Mouse (Mus musculus) mouse embryonic stem cell (cell line): ENCODE measurements around the gene Arhgap6.

Experiments
- in situ Hi-C, 2 experiments: fragments of 300-500 bp; cut with MboI; formaldehyde crosslinking; loops; 1 replicate in 1 of 2; 3 replicates in 1 of 2; pipeline ENCODE4 v1.14.3; 2019 to 2020; ENCODE audit warnings: low sequenced_read_pairs in 2 of 2, low pct_unique_long_range_greater_than_20kb in 1 of 2, mixed read lengths in 1 of 2; ENCODE audit not compliant: unreplicated experiment in 1 of 2

Gene Arhgap6

DNA sequence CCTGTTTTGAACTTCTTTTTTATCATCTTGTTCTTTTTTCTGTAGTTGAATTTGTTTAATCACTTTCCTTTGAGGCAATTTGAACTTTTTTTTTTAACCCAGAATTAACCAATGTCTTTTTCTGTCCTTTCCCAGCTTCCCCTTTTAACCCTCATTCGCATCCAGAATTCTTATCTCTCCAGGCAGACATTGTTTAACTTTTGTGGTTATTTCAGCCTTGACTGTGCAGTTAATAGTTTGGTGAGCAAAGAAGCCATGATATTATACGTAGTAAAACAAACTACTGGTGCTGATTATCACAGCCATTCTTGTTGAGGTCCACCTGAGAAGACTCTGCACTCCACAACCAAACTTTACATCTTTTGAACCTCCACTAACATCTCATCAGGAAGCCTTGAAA lies 299.7 kb downstream of the Arhgap6 start:
- in situ Hi-C loops = no loop called here

DNA sequence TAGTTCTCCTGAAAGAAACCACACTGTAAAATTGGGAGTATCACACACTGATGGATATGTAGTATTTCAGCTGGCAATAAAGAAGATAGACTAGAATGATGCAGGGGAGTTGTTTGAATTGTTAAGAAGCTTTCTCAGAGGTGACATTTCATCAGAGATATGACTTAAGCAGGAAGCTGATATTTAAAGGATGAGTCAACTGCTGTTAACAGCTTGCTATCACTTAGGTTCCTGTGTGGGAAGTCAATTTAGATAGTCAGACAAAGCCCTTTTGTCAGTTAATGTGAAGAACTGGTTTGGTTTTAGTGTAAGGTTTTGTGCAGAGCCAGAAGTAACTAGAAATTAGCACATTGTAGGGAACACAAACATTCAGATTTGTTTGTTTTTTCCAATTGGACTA lies 300.7 kb downstream of the Arhgap6 start:
- in situ Hi-C loops = no loop called here

DNA sequence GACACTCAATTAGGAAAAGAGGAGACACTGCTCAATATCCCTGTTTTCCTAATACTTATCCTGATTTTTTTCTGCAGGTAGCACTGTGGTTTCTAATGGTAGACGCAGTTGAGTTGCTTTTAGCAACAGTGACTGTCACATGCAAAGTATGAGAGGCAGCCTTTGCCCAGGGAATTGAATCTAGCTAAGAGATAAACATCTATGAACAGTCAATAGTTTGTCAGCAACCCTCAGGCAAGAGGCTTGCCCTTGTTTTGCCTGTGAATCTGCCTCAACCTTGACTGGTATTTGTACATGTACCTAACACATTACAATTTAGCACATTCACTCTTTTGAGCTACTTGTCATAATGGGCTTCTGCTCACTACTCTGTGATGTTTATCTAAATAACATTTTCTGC lies 307.8 kb downstream of the Arhgap6 start:
- in situ Hi-C loops = no loop called here

DNA sequence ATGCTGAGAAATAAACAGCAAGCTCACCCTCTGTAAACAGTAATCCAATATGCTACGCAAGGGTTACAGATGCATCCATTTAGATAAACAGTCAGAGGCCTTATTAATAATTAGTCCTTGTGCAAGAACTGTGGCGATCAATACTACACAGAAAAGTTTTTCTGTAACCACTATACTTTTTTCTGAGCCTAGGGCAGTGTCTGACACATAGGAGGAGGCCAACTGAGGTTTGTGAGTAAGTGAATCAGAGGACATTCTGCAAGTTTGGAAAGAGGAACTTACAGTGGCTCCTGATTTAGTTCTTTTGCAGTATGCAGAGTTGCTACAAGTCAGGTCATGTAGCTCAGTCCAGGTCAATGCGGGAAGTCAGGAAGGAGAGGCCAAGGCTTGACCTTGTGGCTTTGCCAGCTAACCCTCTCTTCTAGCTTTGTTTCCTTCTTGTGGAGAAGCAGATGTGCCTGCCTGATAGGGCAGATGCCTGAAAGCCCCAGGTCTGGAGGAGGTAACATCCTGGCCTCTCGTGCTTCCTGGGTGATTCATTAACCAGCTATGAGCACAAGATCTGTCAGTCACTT lies 311.2 kb downstream of the Arhgap6 start:
- in situ Hi-C loops = no loop called here

DNA sequence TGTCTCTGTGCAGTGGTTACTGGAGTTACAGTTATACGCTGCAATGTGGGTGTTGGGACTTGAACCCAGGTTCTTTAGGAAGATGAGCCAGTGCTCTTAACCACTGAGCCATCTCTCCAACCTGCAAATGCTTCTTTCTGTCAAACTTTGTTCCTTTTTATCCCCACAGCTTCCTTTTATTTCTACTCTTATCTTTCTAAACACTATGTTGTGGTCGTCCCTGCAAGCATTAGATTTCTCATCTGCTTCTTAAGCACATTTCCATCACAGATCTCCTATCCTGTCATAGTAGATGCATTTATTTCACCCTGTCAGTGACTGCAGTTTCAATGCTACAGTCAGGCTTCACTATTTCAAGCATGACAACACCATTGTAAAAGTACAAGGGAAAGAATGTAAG lies 312.5 kb downstream of the Arhgap6 start:
- in situ Hi-C loops = no loop called here

DNA sequence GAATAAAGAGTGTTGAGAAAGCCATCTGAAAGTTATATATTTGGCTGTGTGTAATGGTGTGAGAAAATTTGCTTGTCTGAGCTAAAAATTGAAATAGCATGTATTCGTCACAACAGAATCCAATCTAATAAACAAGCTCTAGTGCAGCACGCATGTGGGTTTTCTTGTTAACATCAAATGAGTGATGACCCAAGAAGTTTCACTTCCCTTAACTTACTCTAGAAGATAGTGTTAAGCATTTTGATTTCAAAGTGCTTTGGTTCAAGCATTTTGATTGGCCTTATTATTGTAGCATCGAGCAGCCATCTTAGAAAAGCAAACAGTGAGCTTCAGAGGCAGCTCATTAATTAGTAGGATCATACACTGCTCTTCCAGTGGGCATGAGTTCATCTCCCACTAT lies 315.1 kb downstream of the Arhgap6 start:
- in situ Hi-C loops = no loop called here

DNA sequence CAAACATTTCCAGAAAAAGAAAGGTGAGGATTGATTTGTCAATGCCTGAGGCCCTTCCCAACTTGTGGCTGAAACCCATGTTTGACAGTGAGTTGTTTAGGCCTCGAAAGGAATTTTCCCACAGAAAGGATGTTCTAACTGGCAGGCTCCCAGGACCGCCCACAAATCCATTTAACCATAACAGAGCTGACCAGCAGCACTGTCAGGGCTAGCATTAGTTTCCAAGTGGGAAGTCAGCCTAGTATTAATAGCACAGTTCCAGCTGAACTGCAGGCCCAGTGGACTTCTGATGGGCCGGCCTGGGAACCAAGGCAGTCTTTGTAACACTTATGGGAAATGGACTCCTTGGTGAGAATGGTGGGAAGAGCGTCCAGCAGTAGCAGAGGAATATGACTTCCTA lies 317.8 kb downstream of the Arhgap6 start:
- in situ Hi-C loops = no loop called here

DNA sequence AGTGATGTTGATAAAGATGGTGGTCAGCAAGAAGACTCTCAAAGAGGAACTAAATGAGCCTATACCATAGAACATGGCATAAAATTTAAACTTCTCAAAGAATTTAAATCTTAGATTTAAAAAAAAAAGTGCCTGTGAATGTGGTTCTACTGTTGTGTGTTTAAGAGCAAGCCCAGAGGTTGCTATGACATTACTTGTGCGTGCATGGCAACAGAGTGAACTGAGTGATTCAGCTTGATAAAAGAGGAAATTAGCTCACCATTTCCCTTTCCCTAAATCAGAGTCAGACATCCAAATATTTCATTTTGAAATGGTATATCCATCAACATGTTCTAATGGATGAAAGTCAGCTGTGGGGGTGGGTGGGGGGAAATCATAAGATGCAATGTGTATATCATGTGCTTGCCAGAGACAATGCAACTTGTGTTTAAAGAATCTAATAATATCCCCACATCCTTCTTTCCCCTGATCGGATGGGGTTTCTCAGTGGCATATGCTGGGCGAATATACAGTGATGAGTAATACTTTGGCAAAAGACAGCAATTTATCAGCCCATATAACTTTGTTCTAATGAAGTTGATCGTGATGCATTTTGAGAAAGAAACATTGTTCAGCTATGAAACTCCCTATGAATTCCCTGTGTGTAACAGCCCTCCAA lies 328.3 kb downstream of the Arhgap6 start:
- in situ Hi-C loops = no loop called here

DNA sequence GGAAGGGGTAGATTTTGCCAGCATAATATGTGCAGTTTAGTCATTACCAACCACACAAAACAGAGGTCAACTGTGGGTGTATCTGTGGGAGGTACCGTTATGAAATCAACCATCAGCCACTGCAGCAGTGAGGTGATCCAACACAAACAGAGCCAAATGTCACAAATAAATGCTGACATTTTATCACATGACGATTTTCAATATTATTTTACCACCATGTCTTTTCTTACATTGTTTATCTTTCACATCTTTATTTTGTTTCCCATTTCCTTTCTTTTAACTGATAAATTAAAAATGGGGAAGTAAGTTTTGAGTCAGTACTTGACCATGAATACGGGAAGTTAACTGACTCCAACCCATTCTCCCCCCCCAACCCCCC lies 328.9 kb downstream of the Arhgap6 start:
- in situ Hi-C loops = no loop called here

DNA sequence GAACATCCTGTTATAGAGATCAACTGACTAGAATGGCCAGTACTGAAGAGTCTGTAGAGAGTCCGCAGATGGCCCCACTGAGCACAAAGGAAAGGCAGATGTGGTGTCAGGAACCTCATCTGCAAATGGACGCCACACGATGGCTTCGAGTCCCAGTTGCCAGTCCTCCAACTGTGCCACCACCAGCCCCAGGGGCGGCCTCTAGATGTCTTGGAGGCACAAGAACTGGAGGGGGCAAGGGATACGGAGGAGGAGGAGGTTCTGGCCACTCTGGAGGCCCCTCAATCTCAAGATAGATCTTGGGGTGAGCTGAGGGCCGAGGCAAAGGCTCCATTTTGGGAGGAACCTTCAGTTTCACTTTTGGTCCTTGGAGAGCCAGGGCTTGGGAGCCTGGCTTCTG lies 344.9 kb downstream of the Arhgap6 start:
- in situ Hi-C loops = no loop called here

DNA sequence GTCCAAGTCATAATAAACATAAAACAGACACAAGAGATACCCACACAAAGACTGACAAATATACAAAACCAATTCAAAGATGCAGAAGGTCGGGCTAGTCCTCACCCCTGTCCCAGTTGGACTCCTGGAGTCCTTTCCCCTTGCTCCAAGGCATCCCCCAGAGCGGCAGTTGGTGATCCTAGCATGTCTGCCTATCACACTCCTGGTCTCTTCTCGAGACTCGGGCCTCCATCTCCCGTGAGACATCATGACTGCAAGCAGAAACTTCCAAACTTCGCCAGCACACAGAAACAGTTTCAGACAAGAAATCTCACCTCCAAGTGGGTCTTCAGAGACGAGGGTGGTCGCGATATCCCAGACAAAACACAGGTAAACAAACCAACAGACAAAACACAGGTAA lies 345.6 kb downstream of the Arhgap6 start:
- in situ Hi-C loops = no loop called here

DNA sequence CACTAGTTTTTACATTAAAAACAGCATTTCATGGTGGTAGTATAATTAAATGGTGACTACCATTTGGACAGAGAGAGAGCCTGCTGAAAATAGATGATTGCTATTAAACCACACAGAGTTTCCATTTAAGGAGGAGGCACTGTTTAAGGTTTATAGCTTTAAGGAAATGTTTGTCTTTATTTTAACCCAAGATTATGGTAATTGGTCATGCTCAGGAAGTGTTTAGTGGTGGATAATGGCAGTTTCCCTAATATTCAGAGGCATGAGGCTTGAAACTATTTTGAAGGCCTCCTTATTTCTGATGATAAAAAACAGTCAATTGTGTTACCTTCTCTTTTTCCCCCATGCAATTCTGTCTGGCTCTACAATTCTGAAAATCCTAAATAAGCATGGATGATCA lies 358.9 kb downstream of the Arhgap6 start:
- in situ Hi-C loops = no loop called here

DNA sequence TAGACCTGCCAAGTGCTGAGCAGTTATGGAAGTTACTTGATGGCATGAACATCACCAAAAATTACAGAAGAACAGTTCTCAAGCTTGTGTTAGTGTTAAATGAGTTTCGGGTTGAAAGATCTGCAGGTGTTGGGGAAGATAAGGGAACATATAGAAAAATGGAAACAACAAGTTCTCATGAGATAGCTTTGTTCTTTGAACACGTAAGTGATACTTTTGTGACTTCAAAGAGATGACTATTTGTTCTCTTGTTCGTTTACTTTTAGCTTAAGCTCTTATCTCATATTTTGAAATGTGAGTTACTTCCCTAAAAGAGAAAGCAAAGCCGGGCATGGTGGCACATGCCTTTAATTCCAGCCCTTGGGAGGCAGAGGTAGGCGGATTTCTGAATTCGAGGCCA lies 363.5 kb downstream of the Arhgap6 start:
- in situ Hi-C loops = no loop called here

DNA sequence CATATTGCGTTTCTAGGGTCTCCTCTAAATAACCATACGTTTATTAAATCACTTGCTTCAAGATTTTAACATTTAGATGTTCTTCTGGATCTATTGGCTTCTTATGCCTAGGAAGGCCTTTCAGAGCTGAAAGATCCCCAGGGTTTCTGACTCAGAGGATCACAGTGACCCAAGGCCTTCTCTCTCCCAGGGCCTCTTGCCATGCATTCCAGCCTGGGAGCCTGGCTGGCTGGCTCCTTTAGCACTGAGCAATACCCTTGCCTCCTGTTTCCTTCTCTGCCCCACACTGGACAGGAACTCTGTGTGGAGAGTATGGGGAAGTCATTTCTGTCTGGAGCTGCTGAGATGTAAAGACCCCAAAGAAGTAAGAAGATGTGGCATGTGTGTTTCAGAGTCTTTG lies 376.1 kb downstream of the Arhgap6 start:
- in situ Hi-C loops = no loop called here

DNA sequence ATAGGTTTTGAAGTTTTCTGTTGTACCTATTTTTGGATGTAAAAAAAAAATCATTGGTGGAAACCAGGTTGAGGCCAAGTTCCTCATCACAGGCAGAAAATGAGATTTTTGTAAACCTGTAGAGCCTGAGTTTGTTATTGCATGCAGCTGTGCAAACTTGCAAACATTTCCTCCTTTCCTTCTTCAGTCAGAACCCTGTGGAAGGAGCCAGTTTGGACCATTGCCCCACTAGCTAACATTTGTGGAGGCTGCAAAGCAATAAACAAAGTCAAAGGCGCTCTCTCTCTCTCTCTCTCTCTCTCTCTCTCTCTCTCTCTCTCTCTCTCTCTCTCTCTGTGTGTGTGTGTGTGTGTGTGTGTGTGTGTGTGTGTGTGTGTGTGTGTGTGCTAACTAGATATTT lies 378.9 kb downstream of the Arhgap6 start:
- in situ Hi-C loops = no loop called here

DNA sequence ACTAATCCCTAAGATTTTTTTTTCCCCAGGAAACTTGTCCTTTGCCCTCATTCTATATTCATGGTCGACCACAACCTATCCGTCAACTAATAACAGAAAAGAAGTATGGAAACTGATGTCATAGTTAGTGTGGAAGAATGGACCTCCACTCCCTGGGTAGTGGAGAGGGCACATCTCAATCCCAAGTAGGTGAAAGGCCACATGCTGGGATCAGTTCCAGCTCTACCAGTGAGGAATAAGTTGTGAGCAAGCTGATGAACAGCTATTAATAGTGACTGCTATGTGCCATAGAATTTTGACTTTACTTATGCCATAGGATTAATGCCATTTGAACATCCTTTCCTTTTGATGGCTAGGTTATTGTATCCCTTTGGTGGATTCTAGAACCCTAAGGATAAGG lies 383.7 kb downstream of the Arhgap6 start:
- in situ Hi-C loops = no loop called here

DNA sequence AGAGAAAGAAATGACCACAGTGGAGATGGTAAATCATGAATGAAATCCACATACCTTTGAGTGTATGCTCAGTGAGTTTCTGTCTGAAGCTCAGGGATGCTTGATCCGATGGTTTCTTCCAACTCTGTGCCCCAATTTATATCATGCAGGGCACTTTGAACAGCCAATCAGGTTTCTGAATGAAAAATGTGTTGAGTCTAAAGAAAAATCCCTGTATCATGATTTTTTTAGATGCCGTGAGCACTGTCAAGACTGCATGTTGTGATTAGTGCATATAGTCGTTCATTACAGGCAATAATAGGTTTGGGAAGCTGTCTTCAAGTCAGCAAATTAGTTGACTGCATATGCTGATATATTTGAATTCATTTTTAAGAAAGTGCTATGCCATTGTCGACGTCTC lies 392.2 kb downstream of the Arhgap6 start, which contains the start of gene Amelx:
Gene Amelx (minus strand): TSS at position 101 of the 400 bp plus-strand sequence.
- in situ Hi-C loops = no loop called here

DNA sequence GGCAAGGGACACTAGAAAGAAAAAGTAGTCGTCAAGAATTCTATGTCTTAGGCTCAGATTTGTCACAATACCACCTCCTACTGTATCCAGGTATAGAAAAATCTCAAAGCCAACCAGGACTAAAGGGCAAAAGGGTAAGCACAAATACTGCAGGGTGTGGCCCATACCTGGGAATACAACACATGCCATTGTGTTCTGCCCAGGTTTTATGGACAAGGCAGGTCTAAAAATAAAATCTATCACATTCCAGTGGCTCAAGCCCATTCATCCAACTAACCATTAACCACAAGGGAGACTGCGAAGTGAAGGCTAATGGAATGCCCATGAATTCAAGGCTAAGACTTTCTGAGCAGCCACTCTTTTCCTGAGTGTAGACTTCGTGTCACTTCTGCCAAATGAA lies 415.1 kb downstream of the Arhgap6 start:
- in situ Hi-C loops = no loop called here

DNA sequence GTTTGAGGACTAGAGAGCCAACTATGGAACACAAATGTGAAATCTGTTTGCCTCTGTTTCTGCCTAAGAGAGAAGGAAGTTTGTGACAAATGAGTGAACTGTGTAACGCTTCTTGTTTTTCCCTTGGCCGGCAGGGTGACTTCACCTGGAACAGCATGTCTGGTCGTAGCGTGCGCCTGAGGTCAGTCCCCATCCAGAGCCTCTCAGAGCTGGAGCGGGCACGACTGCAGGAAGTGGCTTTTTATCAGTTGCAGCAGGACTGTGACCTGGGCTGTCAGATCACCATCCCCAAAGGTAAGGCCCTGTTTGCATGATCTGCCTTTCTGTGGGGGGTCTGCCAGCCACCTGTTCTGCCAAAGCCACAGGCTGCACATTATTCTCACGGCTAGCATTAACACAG lies 425.2 kb downstream of the Arhgap6 start:
- in situ Hi-C loops = no loop called here

DNA sequence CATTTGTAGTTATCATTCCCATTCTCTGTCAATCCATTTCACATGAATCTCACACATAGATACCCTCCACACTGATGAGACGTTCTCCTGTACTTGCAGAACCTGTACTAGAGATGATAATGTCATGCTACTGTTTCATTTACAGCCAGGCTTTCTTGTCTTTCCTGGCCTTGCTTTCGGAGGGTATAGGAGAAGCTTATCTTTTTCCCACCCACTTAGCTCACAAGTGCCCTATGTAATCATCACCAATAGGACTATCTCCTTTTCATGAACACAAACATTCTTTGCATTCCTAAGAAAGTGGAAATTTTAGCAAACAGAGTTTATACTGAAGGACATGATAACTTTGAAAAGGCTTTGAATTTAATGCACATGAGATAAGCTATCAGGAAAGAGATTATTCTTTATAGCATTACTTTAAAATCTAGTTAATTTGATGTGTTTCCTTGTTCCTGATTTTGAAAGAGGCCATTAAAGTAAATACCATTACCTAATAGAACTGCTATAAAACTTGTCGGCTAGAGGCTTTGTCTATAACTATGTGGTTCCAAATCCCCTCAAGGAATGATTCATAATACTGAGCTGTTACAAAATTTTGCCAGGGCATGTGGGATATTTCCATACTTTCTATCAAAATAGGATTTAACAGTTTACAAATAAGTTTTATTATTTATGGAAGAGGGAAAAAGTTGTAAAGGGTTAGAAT lies 427.6 kb downstream of the Arhgap6 start:
- in situ Hi-C loops = no loop called here
